Mouse (Mus musculus) left cerebral cortex, adult 11 months (tissue): ENCODE measurements around the gene Unc79.

ENCODE experiments used
- DNase-seq: peaks from one replicate; pipeline ENCODE4 v3.0.0; 2022; ENCODE audit warnings: low spot score

Gene Unc79

DNA sequence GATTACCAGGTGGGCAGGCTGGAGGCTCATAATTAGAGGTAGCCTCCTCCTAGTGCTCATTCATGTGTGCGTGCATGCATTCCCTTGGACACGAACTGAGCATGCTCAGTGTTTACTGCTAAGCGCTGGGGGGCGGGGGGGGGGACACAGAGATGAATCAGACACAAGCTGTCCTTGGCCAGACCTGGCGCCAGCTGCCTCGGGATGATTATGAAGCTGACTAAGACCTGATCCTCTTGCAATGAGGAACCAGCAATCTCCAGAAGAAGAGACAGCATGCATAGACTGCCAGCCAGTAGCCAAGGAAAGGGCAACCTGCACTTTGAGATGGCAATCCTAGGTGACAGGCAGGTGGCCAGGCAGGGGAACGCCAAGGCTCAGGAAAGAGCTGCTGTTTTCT is 256.9 kb downstream of the Unc79 start:
- DNase-seq = no peak

- DNase-seq = no peak
These were observed 260.9 kb downstream of the Unc79 start for GRCm38 (mm10) chr12:103209581-103209980.

DNA sequence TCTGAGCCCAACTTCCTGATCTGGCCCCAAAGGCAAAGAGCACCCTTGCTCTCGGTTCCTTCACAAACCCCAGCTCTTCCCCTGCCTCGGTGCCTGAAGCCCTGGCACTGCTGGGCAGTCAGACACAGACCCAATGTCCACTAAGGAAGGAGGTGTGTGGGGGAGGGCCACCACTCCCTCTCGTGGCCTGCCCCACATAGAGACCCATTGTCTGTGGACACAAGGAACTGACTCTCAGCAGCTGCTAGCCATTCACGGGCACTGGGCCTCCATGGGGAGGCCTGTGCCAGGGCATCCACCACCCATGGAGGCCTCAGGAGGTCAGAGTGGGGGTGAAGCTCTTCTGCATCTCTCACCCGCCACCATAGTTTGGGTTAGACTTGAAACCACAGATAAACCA is 262.4 kb downstream of the Unc79 start:
- peak; percentile 68 for DNase-seq

DNA sequence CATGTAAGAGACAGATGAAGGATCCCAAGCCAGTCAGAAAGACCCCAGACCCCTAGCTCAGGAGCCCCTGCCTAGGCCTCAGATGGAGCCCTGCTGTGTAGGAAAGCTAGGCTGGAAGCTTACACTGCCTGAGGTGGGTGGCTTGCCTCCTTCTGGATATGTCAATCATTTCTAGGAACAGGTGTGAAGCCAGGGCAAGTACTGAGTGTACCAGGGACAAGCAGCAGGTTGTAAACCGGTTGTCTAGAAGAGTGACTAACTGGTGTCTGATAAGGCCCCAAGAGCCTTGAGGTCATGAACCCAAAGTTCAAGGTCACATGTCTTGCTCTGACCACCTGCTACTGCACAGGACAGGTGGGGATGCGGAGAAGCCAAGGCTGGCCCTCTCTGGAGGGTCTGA is 264.9 kb downstream of the Unc79 start:
- DNase-seq = no peak

GRCm38 (mm10) chr12:103214270-103214669 is 265.6 kb downstream of the Unc79 start:
- no peak for DNase-seq

- no peak for DNase-seq
These were observed 266.1 kb downstream of the Unc79 start for GRCm38 (mm10) chr12:103214797-103215196.

DNA sequence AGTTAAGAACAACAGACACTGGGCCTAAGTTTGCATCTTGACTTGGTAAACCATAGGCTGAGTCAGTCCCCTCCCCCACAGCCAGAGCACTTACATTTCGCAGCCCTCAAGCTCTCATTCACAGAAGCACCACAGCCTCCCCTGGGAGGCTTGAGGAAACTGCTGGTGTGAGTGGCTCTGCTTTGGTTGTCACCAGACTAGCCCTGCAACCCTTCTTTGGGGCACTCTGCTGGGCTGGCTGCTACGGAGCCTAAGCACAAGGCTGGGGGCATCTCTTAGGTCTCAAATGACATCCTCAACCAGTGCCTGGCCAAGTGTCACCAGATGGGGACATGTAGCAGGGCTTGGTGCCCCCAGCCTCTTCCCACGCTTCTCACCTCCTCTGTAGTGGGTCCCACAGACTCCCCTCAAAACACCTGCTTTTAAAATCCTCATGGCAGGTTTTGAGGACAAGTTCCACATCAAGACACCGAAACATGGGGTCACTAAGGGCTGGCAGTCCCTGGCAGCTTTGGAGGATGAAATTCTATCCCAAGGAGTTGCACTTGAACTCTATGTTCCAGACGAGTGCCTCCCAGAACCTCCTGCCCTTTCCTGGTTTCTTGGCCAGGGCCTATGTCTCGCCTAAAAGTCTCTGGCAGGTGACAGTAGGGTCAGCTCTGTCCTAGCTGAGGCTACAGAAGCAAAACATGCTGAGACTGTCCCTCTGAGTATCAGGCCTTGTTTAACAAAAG is 267.4 kb downstream of the Unc79 start:
- DNase-seq = no peak

GRCm38 (mm10) chr12:103223671-103224070 is 275.0 kb downstream of the Unc79 start:
- no peak for DNase-seq

DNA sequence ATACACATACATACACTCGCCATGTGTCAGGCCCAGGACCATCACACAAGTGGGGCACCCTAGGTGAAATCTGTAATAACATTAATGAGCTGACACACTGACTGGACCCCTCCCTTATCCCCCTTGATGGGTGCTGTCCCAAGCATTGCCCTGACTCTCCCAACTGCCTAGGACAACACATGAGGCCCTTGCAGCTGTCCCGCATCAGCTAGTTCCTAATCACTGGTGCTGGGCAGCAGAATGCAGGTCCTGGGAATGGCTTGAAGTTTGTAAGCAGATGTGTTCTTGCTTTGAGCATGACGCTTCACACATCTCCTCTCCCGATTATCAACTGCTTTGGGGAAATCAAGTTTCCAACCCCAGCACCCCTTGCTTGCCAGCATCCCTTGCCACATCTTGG is 277.5 kb downstream of the Unc79 start:
- DNase-seq = no peak

- DNase-seq = no peak
These were observed 280.4 kb downstream of the Unc79 start for GRCm38 (mm10) chr12:103229058-103229457.
